Mouse (Mus musculus): ENCODE measurements around the gene Boc.

DNA sequence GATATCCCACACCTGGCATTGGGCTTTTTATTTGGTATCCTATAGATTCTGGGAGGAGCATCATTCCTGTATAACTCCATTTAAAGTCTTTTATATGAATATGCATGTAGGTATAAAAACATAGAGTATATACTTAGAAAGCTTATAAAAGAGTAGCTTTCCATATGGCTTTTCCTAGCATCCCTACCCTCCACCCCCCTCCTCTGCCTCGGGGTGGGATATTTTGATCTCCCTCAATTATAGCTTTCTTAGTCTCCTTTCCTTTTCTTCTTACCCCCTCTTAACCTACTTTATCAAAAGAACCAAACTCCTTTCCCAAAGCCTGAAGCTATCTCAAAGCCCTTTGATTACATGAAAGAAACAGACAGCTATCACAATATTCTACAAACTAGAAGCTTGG lies 47.9 kb upstream of the Boc start:
- TF ChIP-seq CTCF (IDR thresholded peaks at IDR 0.05; ENCODE audit: low read depth, low read length) (no peak), POLR2A (IDR thresholded peaks at IDR 0.05; ENCODE audit: extremely low read depth, insufficient read depth, low read length) (no peak)
